Mouse (Mus musculus) G1E (cell line): ENCODE measurements around the gene Nxpe3. TPM values are rescaled to one million over a fixed set of nuclear protein-coding genes. Genes with fewer than 3 reads are reported as not detected.

Experiments
- ATAC-seq: 2 replicates; pipeline ENCODE4 v1.8.0; 2016; ENCODE audit warnings: mild to moderate bottlenecking; ENCODE audit not compliant: insufficient number of reproducible peaks, poor library complexity, low FRiP score, severe bottlenecking; ENCODE audit errors: extremely low read depth
- DNase-seq: peaks from one replicate; pipeline ENCODE4 v3.0.0; 2012; ENCODE audit warnings: low spot score
- H3K27me3 ChIP-seq: 2 replicates; pipeline ENCODE4 v1.6.1; 2012; ENCODE audit warnings: mild to moderate bottlenecking, low read length, inconsistent platforms; ENCODE audit not compliant: insufficient read depth
- H3K36me3 ChIP-seq: replicated peaks from 2 replicates; pipeline ENCODE3; 2012; ENCODE audit warnings: mild to moderate bottlenecking, inconsistent platforms
- H3K4me1 ChIP-seq: 2 replicates; pipeline ENCODE4 v1.6.1; 2012; ENCODE audit warnings: low read depth, low read length, inconsistent platforms, mixed read lengths; ENCODE audit not compliant: insufficient read depth
- H3K4me3 ChIP-seq: 2 replicates; pipeline ENCODE4 v1.5.1; 2012; ENCODE audit warnings: low read depth, mild to moderate bottlenecking, inconsistent platforms, low read length, moderate library complexity, mixed read lengths
- H3K9me3 ChIP-seq: replicated peaks from 2 replicates; pipeline ENCODE4 v1.6.1; 2012; ENCODE audit warnings: inconsistent platforms
- CTCF ChIP-seq: IDR thresholded peaks from 2 replicates; pipeline ENCODE4 v1.5.1; 2012; ENCODE audit warnings: low read depth, low read length, inconsistent platforms, mixed read lengths
- GATA1 ChIP-seq: IDR thresholded peaks from 2 replicates; pipeline ENCODE4 v1.6.1; 2012; ENCODE audit warnings: borderline replicate concordance, low read length, inconsistent platforms, mixed read lengths
- GATA2 ChIP-seq: IDR thresholded peaks from 2 replicates; pipeline ENCODE4 v1.6.1; 2012; ENCODE audit warnings: low read depth, low read length, inconsistent platforms, borderline replicate concordance
- POLR2AphosphoS5 ChIP-seq: IDR thresholded peaks from 2 replicates; pipeline ENCODE4 v1.6.1; 2012; ENCODE audit warnings: low read depth, low read length, inconsistent platforms; ENCODE audit not compliant: insufficient replicate concordance
- TAL1 ChIP-seq: conservative IDR thresholded peaks from 2 replicates; pipeline ENCODE4 v1.6.1; 2012; ENCODE audit warnings: low read depth, low read length, inconsistent platforms, mixed read lengths
- polyA plus RNA-seq: library from polyadenylated mRNA; stranded (reverse); fragments of >175 nt; gene quantifications from 2 replicates; pipeline ENCODE4 v1.2.3, GENCODE M21; 2012
- total RNA-seq, 2 experiments: library from RNA; stranded (forward) in 1 of 2; stranded (reverse) in 1 of 2; fragments of 200-1000 nt in 1 of 2; fragments of >200 nt in 1 of 2; fragmentation: Nextera tagmentation in 1 of 2; gene quantifications; 2 replicates each; pipeline ENCODE4 v1.2.3; 2014 to 2017

Nxpe3 gene
- total and polyA plus RNA-seq, 3 experiments: 1.3 to 29.2 (median 13.3) TPM

GRCm38 (mm10) chr16:55901839-55902756 is 7.0 kb upstream of the Nxpe3 start:
- Histone ChIP-seq H3K9me3 (no peaks in the 10 kb centered on the region), H3K36me3 (peaks cover 54% of the 10 kb centered on the region), H3K27me3 (no peaks in the 10 kb centered on the region), H3K4me3 (no peak overlapping the region), H3K4me1 (peaks cover 17% of the 10 kb centered on the region)
- TF ChIP-seq POLR2AphosphoS5: no peak
- no peak for TF ChIP-seq GATA1
- TF ChIP-seq GATA2: no peak
- no peak for TF ChIP-seq CTCF
- no peak for TF ChIP-seq TAL1
- ATAC-seq: no peak
- DNase-seq: no peak

GRCm38 (mm10) chr16:55898385-55899002 is 3.4 kb upstream of the Nxpe3 start:
- Histone ChIP-seq H3K9me3 (no peaks in the 10 kb centered on the region), H3K27me3 (no peaks in the 10 kb centered on the region), H3K4me3 (no peak overlapping the region), H3K36me3 (peaks cover 24% of the 10 kb centered on the region), H3K4me1 (peaks cover 40% of the 10 kb centered on the region)
- DNase-seq (no peak), ATAC-seq (no peak)
- TF ChIP-seq GATA1 (no peak), GATA2 (no peak), POLR2AphosphoS5 (no peak), CTCF (no peak)

- Histone ChIP-seq H3K27me3 (no peaks in the 10 kb centered on the region), H3K36me3 (peaks cover 22% of the 10 kb centered on the region), H3K4me3 (peak overlapping the region; percentile 84), H3K4me1 (peaks cover 57% of the 10 kb centered on the region), H3K9me3 (no peaks in the 10 kb centered on the region)
- ATAC-seq: no peak
- no peak for TF ChIP-seq POLR2AphosphoS5
- no peak for TF ChIP-seq CTCF
- no peak for TF ChIP-seq TAL1
- TF ChIP-seq GATA1: no peak
- TF ChIP-seq GATA2: no peak
- DNase-seq: peak; percentile 22
These were observed 588 bp upstream of the Nxpe3 start for GRCm38 (mm10) chr16:55895651-55896095.

GRCm38 (mm10) chr16:55894536-55894892 is 571 bp downstream of the Nxpe3 start:
- DNase-seq (peak; percentile 43), ATAC-seq (peak; percentile 62)
- no peaks in the 10 kb centered on the region for H3K9me3 ChIP-seq
- H3K4me3 ChIP-seq: peak overlapping the region; percentile 84
- H3K4me1 ChIP-seq: peaks cover 61% of the 10 kb centered on the region
- H3K36me3 ChIP-seq: peaks cover 30% of the 10 kb centered on the region
- H3K27me3 ChIP-seq: no peaks in the 10 kb centered on the region
- TF ChIP-seq GATA1: no peak
- TF ChIP-seq GATA2: no peak
- no peak for TF ChIP-seq TAL1
- TF ChIP-seq CTCF: no peak
- no peak for TF ChIP-seq POLR2AphosphoS5

DNA sequence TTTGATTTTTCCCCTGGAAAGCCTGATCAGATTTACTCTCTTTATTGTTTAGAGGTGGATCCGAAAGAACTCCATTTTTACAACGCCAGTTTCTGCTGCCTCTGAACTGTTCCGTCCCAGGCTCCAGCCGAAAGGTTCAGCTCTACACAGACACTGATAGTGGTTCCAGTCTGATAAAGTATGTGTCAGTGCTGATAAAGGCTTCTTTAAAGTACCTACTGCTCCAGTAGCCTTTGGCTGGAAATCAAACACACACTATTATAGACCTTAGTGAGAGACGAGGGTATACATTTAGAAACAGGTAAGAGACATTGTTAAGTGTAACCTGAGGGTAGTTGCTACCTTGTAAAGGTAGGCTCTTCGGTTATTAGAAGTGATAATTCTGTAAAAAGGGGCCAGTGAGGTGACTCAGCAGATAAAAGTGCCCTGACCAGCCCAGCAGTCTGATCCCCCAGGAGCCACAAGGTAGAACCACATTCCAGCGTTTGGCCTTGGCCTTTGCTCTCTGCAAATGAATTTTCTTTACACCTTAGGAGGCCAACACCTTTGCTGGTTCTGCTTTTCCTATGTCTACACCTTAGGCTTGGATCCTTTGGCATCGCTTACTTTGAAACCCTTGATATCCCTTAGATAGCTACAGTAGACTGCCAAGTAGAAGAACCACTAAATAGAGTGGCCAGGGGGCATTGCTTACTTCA is 1.5 kb downstream of the Nxpe3 start:
- peaks cover 63% of the 10 kb centered on the region for H3K4me1 ChIP-seq
- H3K4me3 ChIP-seq: peak overlapping the region; percentile 84
- TF ChIP-seq TAL1 (0 out of 2 replicates have a peak, but pooled peaks have one; percentile 7), CTCF (no peak)
- no peak for DNase-seq
- peak; percentile 23; the same call in 1 of the 2 replicates for ATAC-seq
- H3K9me3 ChIP-seq: no peaks in the 10 kb centered on the region
- H3K27me3 ChIP-seq: no peaks in the 10 kb centered on the region
- peaks cover 31% of the 10 kb centered on the region for H3K36me3 ChIP-seq

GRCm38 (mm10) chr16:55892484-55892883 is 2.6 kb downstream of the Nxpe3 start:
- TF ChIP-seq GATA1: no peak
- TF ChIP-seq GATA2: no peak
- no peak for TF ChIP-seq TAL1
- TF ChIP-seq POLR2AphosphoS5: no peak
- TF ChIP-seq CTCF: no peak
- no peaks in the 10 kb centered on the region for H3K27me3 ChIP-seq
- DNase-seq (peak; percentile 61), ATAC-seq (peak; percentile 29)
- H3K4me1 ChIP-seq: peaks cover 64% of the 10 kb centered on the region
- H3K9me3 ChIP-seq: no peaks in the 10 kb centered on the region
- peak overlapping the region; percentile 59; the same call in 1 of the 2 replicates for H3K4me3 ChIP-seq
- H3K36me3 ChIP-seq: peaks cover 38% of the 10 kb centered on the region
